Mouse (Mus musculus) spleen, postnatal 0 days (tissue): ENCODE results near the gene Cd33. TPM values are rescaled to one million over a fixed set of nuclear protein-coding genes. Genes with fewer than 3 reads are reported as not detected.

Experiments
- polyA plus RNA-seq: library from polyadenylated mRNA; unstranded; fragments of >200 nt; fragmentation: Nextera tagmentation; extraction: Ambion mirVana; gene quantifications from 2 replicates; pipeline ENCODE4 v1.2.1, GENCODE M21; 2015

Cd33 gene
- 20.9 and 29.8 TPM in 2 replicates for polyA plus RNA-seq

GRCm38 (mm10) chr7:43544225-43544977, at the start of gene Cd33:
Gene Cd33 (minus strand): TSS chr7:43544428.

GRCm38 (mm10) chr7:43579440-43580171, 35.4 kb upstream of the Cd33 start, which contains the start of gene Zfp719:
Gene Zfp719 (plus strand): TSS chr7:43579610.

GRCm38 (mm10) chr7:43562006-43562633, 17.9 kb upstream of the Cd33 start, which contains the start of gene Zfp658:
Gene Zfp658 (plus strand): TSS chr7:43562256.

GRCm38 (mm10) chr7:43489631-43490125, 54.5 kb downstream of the Cd33 start, which contains the start of gene Iglon5:
Gene Iglon5 (minus strand): TSS chr7:43490075.

Other genes starting within 250 kb of the Cd33 start
- 5.0 and 5.7 TPM in 2 replicates for gene Zfp715, start 231.1 kb downstream of the Cd33 start, polyA plus RNA-seq
- gene Siglecf, start 193.1 kb downstream of the Cd33 start, polyA plus RNA-seq: 1.6 and 1.7 TPM in 2 replicates
- gene Siglecg, start 136.2 kb downstream of the Cd33 start, polyA plus RNA-seq: 4.9 and 6.5 TPM in 2 replicates
- gene Lim2, start 116.8 kb downstream of the Cd33 start, polyA plus RNA-seq: not detected in 2 replicates
- 33.2 and 49.1 TPM in 2 replicates for gene Nkg7, start 107.4 kb downstream of the Cd33 start, polyA plus RNA-seq
- not detected in 2 replicates for gene Cldnd2, start 103.6 kb downstream of the Cd33 start, polyA plus RNA-seq
- gene Etfb, start 100.3 kb downstream of the Cd33 start, polyA plus RNA-seq: 261 and 295 TPM in 2 replicates
- not detected in 2 replicates for gene Gm45233, start 100.3 kb downstream of the Cd33 start, polyA plus RNA-seq
- gene Vsig10l, start 81.3 kb downstream of the Cd33 start, polyA plus RNA-seq: 3.4 and 5.6 TPM in 2 replicates
- not detected in 2 replicates for gene Iglon5, start 54.4 kb downstream of the Cd33 start, polyA plus RNA-seq
- not detected in 2 replicates for gene 4931406B18Rik, start 38.5 kb downstream of the Cd33 start, polyA plus RNA-seq
- gene Zfp658, start 17.8 kb upstream of the Cd33 start, polyA plus RNA-seq: 0.84 and 0.99 TPM in 2 replicates
- gene Zfp719, start 35.2 kb upstream of the Cd33 start, polyA plus RNA-seq: 1.9 and 2.9 TPM in 2 replicates
- gene Zfp819, start 62.7 kb upstream of the Cd33 start, polyA plus RNA-seq: not detected in 2 replicates
- gene Ceacam18, start 90.3 kb upstream of the Cd33 start, polyA plus RNA-seq: 0.17 and 0.32 TPM in 2 replicates
- gene Siglece, start 115.7 kb upstream of the Cd33 start, polyA plus RNA-seq: 11.6 and 13.4 TPM in 2 replicates
- gene Ctu1, start 127.6 kb upstream of the Cd33 start, polyA plus RNA-seq: 6.1 and 6.5 TPM in 2 replicates
- not detected in 2 replicates for gene Klk14, start 146.0 kb upstream of the Cd33 start, polyA plus RNA-seq
- gene Klk13, start 168.1 kb upstream of the Cd33 start, polyA plus RNA-seq: 0.21 TPM in 1 of 2 replicates, not detected in the other
- gene Klk12, start 224.5 kb upstream of the Cd33 start, polyA plus RNA-seq: not detected in 2 replicates
- gene Klk11, start 230.2 kb upstream of the Cd33 start, polyA plus RNA-seq: not detected in 2 replicates
- gene Klk10, start 236.6 kb upstream of the Cd33 start, polyA plus RNA-seq: 2.0 and 2.6 TPM in 2 replicates
- not detected in 2 replicates for gene Klk9, start 247.5 kb upstream of the Cd33 start, polyA plus RNA-seq